Mouse (Mus musculus) intestine, embryonic 16.5 days (tissue): Measurements from ENCODE around the gene Tmem138. TPM values are rescaled to one million over a fixed set of nuclear protein-coding genes. Genes with fewer than 3 reads are reported as not detected.

Source experiments
- ATAC-seq: fragments of 200-750 bp; cut with Nextera tagmentation; 2 replicates; pipeline ENCODE4 v1.8.0; 2017; ENCODE audit warnings: moderate TSS enrichment, moderate library complexity
- H3K27ac ChIP-seq: fragments of 300-500 bp; sonication (generic); 2 replicates; pipeline ENCODE4 v1.5.1; 2014; ENCODE audit warnings: mild to moderate bottlenecking, low read length
- H3K27me3 ChIP-seq: fragments of 300-500 bp; sonication (generic); replicated peaks from 2 replicates; pipeline ENCODE4 v1.6.1; 2014; ENCODE audit warnings: low read length, control low read depth, mixed read lengths; ENCODE audit not compliant: control insufficient read depth, insufficient read depth
- H3K36me3 ChIP-seq: fragments of 300-500 bp; sonication (generic); 2 replicates; pipeline ENCODE4 v1.6.1; 2014; ENCODE audit warnings: low read length, control low read depth; ENCODE audit not compliant: control insufficient read depth, insufficient read depth
- H3K4me1 ChIP-seq: fragments of 300-500 bp; sonication (generic); 2 replicates; pipeline ENCODE4 v1.6.1; 2014; ENCODE audit warnings: low read length, control low read depth, mixed read lengths; ENCODE audit not compliant: control insufficient read depth, insufficient read depth
- H3K4me2 ChIP-seq: fragments of 300-500 bp; sonication (generic); 2 replicates; pipeline ENCODE4 v1.6.1; 2014; ENCODE audit warnings: low read depth, low read length, control low read depth
- H3K4me3 ChIP-seq: fragments of 300-500 bp; sonication (generic); 2 replicates; pipeline ENCODE4 v1.5.1; 2014; ENCODE audit warnings: mild to moderate bottlenecking, low read length
- H3K9ac ChIP-seq: fragments of 300-500 bp; sonication (generic); 2 replicates; pipeline ENCODE4 v1.6.1; 2014; ENCODE audit warnings: low read depth, low read length
- H3K9me3 ChIP-seq: fragments of 300-500 bp; sonication (generic); 2 replicates; pipeline ENCODE4 v1.6.1; 2016; ENCODE audit warnings: low read length, control low read depth; ENCODE audit not compliant: control insufficient read depth
- WGBS: fragments of 180-500 bp; shearing (Covaris S2); extraction: QIAGEN DNeasy Blood & Tissue Kit; methylation state at CpG from one replicate; pipeline ENCODE4 v1.1.7; 2014; 5-methylcytosine and 5-hydroxymethylcytosine counted together
- polyA plus RNA-seq: library from polyadenylated mRNA; unstranded; fragments of >200 nt; fragmentation: Nextera tagmentation; extraction: Ambion mirVana; gene quantifications from 2 replicates; pipeline ENCODE4 v1.2.1, GENCODE M21; 2015

The Tmem138 gene
- polyA plus RNA-seq, 1 experiment from 2014 or later, result 27.5 TPM

DNA sequence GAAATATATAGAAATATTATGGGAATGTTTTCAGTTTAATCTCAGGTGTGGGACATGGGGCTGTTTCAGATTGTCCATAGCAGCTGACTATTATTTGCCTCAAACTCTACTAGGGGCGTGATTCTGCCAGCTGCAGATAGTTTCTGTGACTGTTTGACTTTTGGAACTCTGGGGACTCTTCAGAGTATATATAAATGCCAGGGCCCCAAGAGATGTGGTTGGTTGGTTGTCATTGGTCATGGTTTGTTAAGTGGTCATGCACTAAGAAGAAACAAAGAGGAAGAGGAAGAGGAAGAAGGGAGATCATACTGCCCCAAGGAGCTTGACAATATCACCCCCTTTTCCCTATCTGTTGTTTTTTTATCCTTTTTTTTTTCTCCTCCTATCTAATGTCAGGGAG, 55.2 kb downstream of the Tmem138 start:
- H3K27ac ChIP-seq, result no peak overlapping the region
- H3K27me3 ChIP-seq, result no peaks in the 10 kb centered on the region
- no peak for ATAC-seq
- no peak overlapping the region for H3K4me3 ChIP-seq
- no peak overlapping the region for H3K4me2 ChIP-seq
- no peak overlapping the region for H3K9ac ChIP-seq
- no peaks in the 10 kb centered on the region for H3K9me3 ChIP-seq
- 65% methylated on average over 1 of the region's 1 CpGs for WGBS
- peaks cover 3% of the 10 kb centered on the region; the same call in 1 of the 2 replicates for H3K36me3 ChIP-seq
- H3K4me1 ChIP-seq, result peaks cover 15% of the 10 kb centered on the region

Other genes starting within 250 kb of the Tmem138 start
- gene Syt7, start 188.3 kb downstream of the Tmem138 start, polyA plus RNA-seq, result 0.94 and 1.3 TPM in 2 replicates
- 0.18 and 0.55 TPM in 2 replicates for gene Lrrc10b, start 119.9 kb downstream of the Tmem138 start, polyA plus RNA-seq
- 2.0 and 3.4 TPM in 2 replicates for gene Ppp1r32, start 94.4 kb downstream of the Tmem138 start, polyA plus RNA-seq
- gene Cpsf7, start 52.1 kb downstream of the Tmem138 start, polyA plus RNA-seq, result 29.7 and 30.9 TPM in 2 replicates
- gene Sdhaf2, start 51.2 kb downstream of the Tmem138 start, polyA plus RNA-seq, result 57.4 and 60.9 TPM in 2 replicates
- gene Tmem216, start 21.1 kb downstream of the Tmem138 start, polyA plus RNA-seq, result 25.9 and 28.4 TPM in 2 replicates
- gene Cyb561a3, start 190 bp downstream of the Tmem138 start, polyA plus RNA-seq, result 22.5 and 23.0 TPM in 2 replicates
- gene Ddb1, start 28.0 kb upstream of the Tmem138 start, polyA plus RNA-seq, result 268 and 271 TPM in 2 replicates
- gene Tkfc, start 28.3 kb upstream of the Tmem138 start, polyA plus RNA-seq, result 70.8 and 81.3 TPM in 2 replicates
- gene Vwce, start 56.9 kb upstream of the Tmem138 start, polyA plus RNA-seq, result 4.8 and 5.5 TPM in 2 replicates
- gene Pga5, start 100.7 kb upstream of the Tmem138 start, polyA plus RNA-seq, result 0.71 and 0.78 TPM in 2 replicates
- 36.2 and 37.6 TPM in 2 replicates for gene Vps37c, start 111.4 kb upstream of the Tmem138 start, polyA plus RNA-seq
- gene Cd5, start 161.6 kb upstream of the Tmem138 start, polyA plus RNA-seq, result 0.17 TPM in 1 of 2 replicates, not detected in the other